Mouse (Mus musculus) kidney, adult 8-10 months (tissue): ENCODE measurements around the gene Crx.
A peak's percentile ranks its signal among the peaks of the same experiment; 100 is the strongest.
"Not testable (repeated sequence)": the region's sequence is repeated elsewhere in the genome, so short reads cannot be mapped to it uniquely, and the experiment has no call there.

Experiments used
- DNase-seq, 2 experiments: peaks; one replicate each; pipeline ENCODE4 v3.0.0; 2022

The Crx gene

GRCm38 (mm10) chr7:15879756-15880155 lies at the start of gene Crx:
Crx (minus strand) TSS chr7:15879968.
- DNase-seq = no peak

GRCm38 (mm10) chr7:15922220-15922773 lies 42.5 kb upstream of the Crx start, which contains the start of gene Selenow:
Selenow (minus strand) TSS chr7:15922402.
- DNase-seq = peak; percentile 78 to 79

- DNase-seq = peak in 1 of 2 experiments; percentile 24
These were observed 42.0 kb upstream of the Crx start for GRCm38 (mm10) chr7:15921796-15922195.

- no peak for DNase-seq
These were observed 41.0 kb upstream of the Crx start for GRCm38 (mm10) chr7:15920645-15921190.

- DNase-seq = no peak
These were observed 40.2 kb upstream of the Crx start for GRCm38 (mm10) chr7:15919947-15920346.

- DNase-seq = peak in 1 of 2 experiments; percentile 17
These were observed 38.6 kb upstream of the Crx start for GRCm38 (mm10) chr7:15918371-15918770.

GRCm38 (mm10) chr7:15916996-15917395 lies 37.2 kb upstream of the Crx start:
- DNase-seq = no peak

- no peak for DNase-seq
These were observed 36.5 kb upstream of the Crx start for GRCm38 (mm10) chr7:15916134-15916723.

- not testable (repeated sequence) for DNase-seq
These were observed 35.9 kb upstream of the Crx start for GRCm38 (mm10) chr7:15915695-15916094.

GRCm38 (mm10) chr7:15914751-15915150 lies 35.0 kb upstream of the Crx start:
- no peak for DNase-seq

- DNase-seq = peak in 1 of 2 experiments; percentile 21
These were observed 34.5 kb upstream of the Crx start for GRCm38 (mm10) chr7:15914252-15914651.

- DNase-seq = peak; percentile 43 to 64
These were observed 32.4 kb upstream of the Crx start for GRCm38 (mm10) chr7:15912183-15912582.

- DNase-seq = no peak
These were observed 30.8 kb upstream of the Crx start for GRCm38 (mm10) chr7:15910521-15910920.

GRCm38 (mm10) chr7:15907971-15908590 lies 28.3 kb upstream of the Crx start:
- DNase-seq = no peak

- no peak for DNase-seq
These were observed 26.8 kb upstream of the Crx start for GRCm38 (mm10) chr7:15906602-15907001.

- DNase-seq = no peak
These were observed 26.1 kb upstream of the Crx start for GRCm38 (mm10) chr7:15905861-15906260.

- no peak for DNase-seq
These were observed 21.7 kb upstream of the Crx start for GRCm38 (mm10) chr7:15901366-15902048.

- DNase-seq = no peak
These were observed 14.5 kb upstream of the Crx start for GRCm38 (mm10) chr7:15894251-15894650.

- no peak for DNase-seq
These were observed 4.4 kb upstream of the Crx start for GRCm38 (mm10) chr7:15884127-15884526.

GRCm38 (mm10) chr7:15882317-15882716 lies 2.5 kb upstream of the Crx start, which contains the start of gene Crxos:
Crxos (plus strand) TSS chr7:15882617.
- DNase-seq = no peak

GRCm38 (mm10) chr7:15881831-15882230 lies 2.1 kb upstream of the Crx start:
- DNase-seq = no peak

GRCm38 (mm10) chr7:15881388-15881787 lies 1.6 kb upstream of the Crx start:
- DNase-seq = no peak

- DNase-seq = no peak
These were observed 15.7 kb downstream of the Crx start for GRCm38 (mm10) chr7:15864104-15864503.
